Mouse (Mus musculus) embryonic facial prominence, embryonic 14.5 days (tissue): ENCODE measurements at regions not wholly inside any gene's neighbourhood (a gene's known extent, or its start where the extent isn't known, plus 50 kb on each side); places are given as distances from the start of the nearest gene placed in this dataset. TPM values are rescaled to one million over a fixed set of nuclear protein-coding genes. Genes with fewer than 3 reads are reported as not detected.
A peak's percentile ranks its signal among the peaks of the same experiment; 100 is the strongest.

Source experiments
- ATAC-seq: fragments of 200-750 bp; cut with Nextera tagmentation; 2 replicates; pipeline ENCODE4 v1.8.0; 2017; ENCODE audit warnings: low read depth, moderate number of reproducible peaks, moderate TSS enrichment
- DNase-seq: peaks from one replicate; pipeline ENCODE4 v3.0.0-alpha.2; 2015; ENCODE audit warnings: low spot score
- H3K27ac ChIP-seq: fragments of 300-500 bp; sonication (generic); replicated peaks from 2 replicates; pipeline ENCODE4 v1.5.1; 2014; ENCODE audit warnings: low read depth, mild to moderate bottlenecking, low read length, moderate library complexity
- H3K27me3 ChIP-seq: fragments of 300-500 bp; sonication (generic); replicated peaks from 2 replicates; pipeline ENCODE4 v1.6.1; 2014; ENCODE audit warnings: low read length; ENCODE audit not compliant: control insufficient read depth, insufficient read depth
- H3K36me3 ChIP-seq: fragments of 300-500 bp; sonication (generic); 2 replicates; pipeline ENCODE4 v1.6.1; 2014; ENCODE audit warnings: low read length, mixed read lengths; ENCODE audit not compliant: control insufficient read depth, insufficient read depth
- H3K4me1 ChIP-seq: fragments of 300-500 bp; sonication (generic); 2 replicates; pipeline ENCODE4 v1.6.1; 2014; ENCODE audit warnings: antibody characterized with exemption, low read length; ENCODE audit not compliant: control insufficient read depth, insufficient read depth
- H3K4me2 ChIP-seq: fragments of 300-500 bp; sonication (generic); 2 replicates; pipeline ENCODE4 v1.6.1; 2014; ENCODE audit warnings: low read depth, mild to moderate bottlenecking, low read length, moderate library complexity, mixed read lengths
- H3K4me3 ChIP-seq: fragments of 300-500 bp; sonication (generic); 2 replicates; pipeline ENCODE4 v1.5.1; 2014; ENCODE audit warnings: low read depth, mild to moderate bottlenecking, low read length
- H3K9ac ChIP-seq: fragments of 300-500 bp; sonication (generic); 2 replicates; pipeline ENCODE4 v1.6.1; 2014; ENCODE audit warnings: low read depth, mild to moderate bottlenecking, low read length, moderate library complexity, mixed read lengths
- H3K9me3 ChIP-seq: fragments of 300-500 bp; sonication (generic); 2 replicates; pipeline ENCODE4 v1.6.1; 2016; ENCODE audit warnings: low read length; ENCODE audit not compliant: control insufficient read depth
- WGBS: fragments of 180-500 bp; shearing (Covaris S2); extraction: QIAGEN DNeasy Blood & Tissue Kit; methylation state at CpG from one replicate; pipeline ENCODE4 v1.1.7; 2014; 5-methylcytosine and 5-hydroxymethylcytosine counted together
- microRNA counts: library from miRNA; unstranded; fragments of <30 nt; microRNA quantifications from one replicate; lab custom pipeline; 2017
- microRNA-seq: library from miRNA; unstranded; fragments of <30 nt; microRNA quantifications from one replicate; pipeline ENCODE4, GENCODE M21; 2016; ENCODE audit warnings: borderline number of aligned reads

DNA sequence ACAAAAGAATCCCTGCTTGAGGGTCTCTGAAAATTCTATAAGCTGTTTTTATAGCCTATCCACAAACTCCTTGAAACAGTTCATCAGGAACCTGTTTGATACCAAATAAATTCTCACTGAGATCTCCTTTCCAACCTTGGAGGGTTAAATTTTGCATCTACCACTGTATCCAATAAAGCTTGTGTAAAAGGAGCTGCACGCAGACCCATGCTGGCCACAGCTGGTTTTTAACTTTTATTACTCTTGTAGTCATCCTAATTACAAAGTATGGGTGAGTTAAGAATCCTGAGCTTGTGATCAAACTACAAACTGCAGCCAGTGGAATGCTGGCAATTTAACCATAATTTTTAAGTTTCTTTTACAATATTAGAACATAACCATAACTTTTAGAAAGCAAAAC lies 59.0 kb upstream of the Ell2 start:
- no peak for ATAC-seq
- H3K27me3 ChIP-seq = no peaks in the 10 kb centered on the region
- H3K4me1 ChIP-seq = no peaks in the 10 kb centered on the region
- H3K4me3 ChIP-seq = no peak overlapping the region
- no peak for DNase-seq
- no peaks in the 10 kb centered on the region for H3K9me3 ChIP-seq
- WGBS = 44% methylated on average over 1 of the region's 1 CpGs
- H3K9ac ChIP-seq = no peak overlapping the region
- H3K36me3 ChIP-seq = no peaks in the 10 kb centered on the region
- H3K4me2 ChIP-seq = no peak overlapping the region
- no peak overlapping the region for H3K27ac ChIP-seq

DNA sequence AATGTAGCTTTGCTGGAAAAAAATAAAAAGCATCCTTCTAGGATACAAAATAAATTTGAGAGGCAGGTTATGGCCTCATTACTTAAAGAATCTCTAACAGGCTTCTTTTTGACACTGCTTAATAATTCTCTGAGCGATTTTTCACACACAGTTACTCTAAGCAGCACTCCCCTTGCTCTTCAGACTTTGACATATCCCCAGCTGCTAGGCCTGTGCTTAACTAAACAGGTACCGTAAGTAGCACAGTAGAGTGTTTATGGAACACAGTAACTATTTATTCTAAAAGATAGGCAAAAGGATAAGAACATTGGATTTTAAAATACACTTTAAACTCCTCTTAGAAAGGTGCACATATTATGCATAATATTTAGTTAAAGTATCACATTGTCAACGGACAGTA lies 54.6 kb upstream of the Ell2 start:
- DNase-seq (no peak), ATAC-seq (no peak)
- Histone ChIP-seq H3K27ac (no peak overlapping the region), H3K27me3 (no peaks in the 10 kb centered on the region), H3K4me3 (no peak overlapping the region), H3K9me3 (no peaks in the 10 kb centered on the region), H3K9ac (no peak overlapping the region), H3K4me1 (no peaks in the 10 kb centered on the region), H3K4me2 (no peak overlapping the region), H3K36me3 (no peaks in the 10 kb centered on the region)
- WGBS = 83% methylated on average over 3 of the region's 3 CpGs

DNA sequence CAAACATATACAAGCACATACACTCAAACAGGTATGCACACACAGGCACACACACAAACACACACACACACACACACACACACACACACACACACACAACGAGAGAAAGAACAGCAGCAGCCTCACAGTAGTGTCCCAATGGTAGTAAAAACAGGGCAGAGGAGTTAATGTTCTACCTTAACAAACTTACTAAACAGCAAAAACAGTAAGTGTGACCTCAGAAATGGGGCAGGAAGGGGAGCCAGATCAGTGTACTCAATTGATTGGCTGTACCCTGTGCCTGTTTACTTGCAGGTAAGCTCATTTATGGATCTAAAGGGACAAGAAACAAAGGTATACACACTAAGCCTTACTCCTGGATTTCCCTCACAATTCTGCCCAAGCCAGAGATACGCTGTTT lies 53.6 kb upstream of the Ell2 start:
- DNase-seq = no peak
- no peaks in the 10 kb centered on the region for H3K9me3 ChIP-seq
- no peak for ATAC-seq
- no peak overlapping the region for H3K4me3 ChIP-seq
- H3K27ac ChIP-seq = no peak overlapping the region
- no peaks in the 10 kb centered on the region for H3K27me3 ChIP-seq
- no peak overlapping the region for H3K9ac ChIP-seq
- no peaks in the 10 kb centered on the region for H3K4me1 ChIP-seq
- no peak overlapping the region for H3K4me2 ChIP-seq
- WGBS = 86% methylated on average over 2 of the region's 2 CpGs
- no peaks in the 10 kb centered on the region for H3K36me3 ChIP-seq

MicroRNA genes in the stretch of these regions (microRNA counts, 519-probe panel; counts per million panel counts)
- 2,273 counts per million, percentile 35 among the panel's probes with 10 or more counts for microRNA mmu-miR-682 (lab: Ali Mortazavi, UCI)

Small RNAs in the stretch of these regions (microRNA-seq; reads per million reads assigned to microRNA genes)
- gene Mir682 = not detected
